Mouse (Mus musculus) cerebellum, adult 2 months (tissue): Measurements from ENCODE around the gene Zfp280b. TPM values are rescaled to one million over a fixed set of nuclear protein-coding genes. Genes with fewer than 3 reads are reported as not detected.

Source experiments
- DNase-seq, 2 experiments: peaks; one replicate each; pipeline ENCODE4 v3.0.0; 2021
- H3K27ac ChIP-seq: fragments of 200-500 bp; 2 replicates; pipeline ENCODE4 v1.5.1; 2012; ENCODE audit warnings: low read length, control low read depth, inconsistent platforms; ENCODE audit not compliant: insufficient read depth
- H3K27me3 ChIP-seq: fragments of 200-500 bp; 2 replicates; pipeline ENCODE4 v1.6.1; 2012; ENCODE audit warnings: inconsistent platforms, mild to moderate bottlenecking, low read length, moderate library complexity; ENCODE audit not compliant: control insufficient read depth, insufficient read depth
- H3K4me1 ChIP-seq: fragments of 200-500 bp; 2 replicates; pipeline ENCODE4 v1.6.1; 2011; ENCODE audit warnings: low read length; ENCODE audit not compliant: control insufficient read depth, insufficient read depth
- H3K4me3 ChIP-seq: fragments of 200-500 bp; replicated peaks from 2 replicates; pipeline ENCODE3; 2011; ENCODE audit warnings: mild to moderate bottlenecking, low read depth, low read length, control low read depth; ENCODE audit not compliant: insufficient read depth
- CTCF ChIP-seq: fragments of 200-500 bp; IDR thresholded peaks from 2 replicates; pipeline ENCODE4 v1.5.1; 2011; ENCODE audit warnings: low read depth, mild to moderate bottlenecking, control low read depth, low read length, moderate library complexity, borderline replicate concordance; ENCODE audit not compliant: insufficient read depth
- POLR2A ChIP-seq: fragments of 200-500 bp; IDR thresholded peaks from 2 replicates; pipeline ENCODE4 v1.6.1; 2011; ENCODE audit warnings: low read length, control low read depth, borderline replicate concordance; ENCODE audit not compliant: insufficient read depth
- WGBS: fragments of 180-500 bp; shearing (Covaris S2); methylation state at CpG from one replicate; pipeline ENCODE4 v1.1.7; 2018; 5-methylcytosine and 5-hydroxymethylcytosine counted together
- polyA plus RNA-seq: library from polyadenylated mRNA; depleted of rRNA; stranded (reverse); fragments of >200 nt; gene quantifications from 2 replicates; pipeline ENCODE4 v1.2.3, GENCODE M21; 2012

Zfp280b gene
- polyA plus RNA-seq, 1 experiment, result 18.1 TPM

DNA sequence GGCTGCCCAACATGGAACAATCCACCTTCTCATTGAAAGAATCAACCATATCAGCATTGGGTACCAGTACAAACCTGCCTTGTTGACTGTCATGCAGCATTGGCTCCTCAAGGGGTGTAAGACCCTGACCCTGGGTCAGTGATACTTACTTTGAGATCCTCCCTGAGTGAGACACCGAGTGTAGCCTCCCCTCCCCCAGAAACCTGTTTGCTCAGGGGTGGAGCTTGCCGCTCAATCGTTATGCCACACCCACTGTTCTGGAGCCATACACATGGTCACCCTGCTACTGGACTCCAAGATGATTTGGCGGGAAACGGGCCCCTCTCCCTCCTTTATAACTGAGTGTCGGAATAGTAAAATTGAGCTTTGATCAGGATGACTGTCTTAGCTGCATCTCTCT lies 8.5 kb upstream of the Zfp280b start:
- H3K27ac ChIP-seq, result no peak overlapping the region
- no peak for DNase-seq
- TF ChIP-seq CTCF (no peak), POLR2A (no peak)
- WGBS, result 93% methylated on average over 6 of the region's 6 CpGs
- no peaks in the 10 kb centered on the region for H3K4me1 ChIP-seq
- no peaks in the 10 kb centered on the region for H3K27me3 ChIP-seq
- H3K4me3 ChIP-seq, result no peak overlapping the region

DNA sequence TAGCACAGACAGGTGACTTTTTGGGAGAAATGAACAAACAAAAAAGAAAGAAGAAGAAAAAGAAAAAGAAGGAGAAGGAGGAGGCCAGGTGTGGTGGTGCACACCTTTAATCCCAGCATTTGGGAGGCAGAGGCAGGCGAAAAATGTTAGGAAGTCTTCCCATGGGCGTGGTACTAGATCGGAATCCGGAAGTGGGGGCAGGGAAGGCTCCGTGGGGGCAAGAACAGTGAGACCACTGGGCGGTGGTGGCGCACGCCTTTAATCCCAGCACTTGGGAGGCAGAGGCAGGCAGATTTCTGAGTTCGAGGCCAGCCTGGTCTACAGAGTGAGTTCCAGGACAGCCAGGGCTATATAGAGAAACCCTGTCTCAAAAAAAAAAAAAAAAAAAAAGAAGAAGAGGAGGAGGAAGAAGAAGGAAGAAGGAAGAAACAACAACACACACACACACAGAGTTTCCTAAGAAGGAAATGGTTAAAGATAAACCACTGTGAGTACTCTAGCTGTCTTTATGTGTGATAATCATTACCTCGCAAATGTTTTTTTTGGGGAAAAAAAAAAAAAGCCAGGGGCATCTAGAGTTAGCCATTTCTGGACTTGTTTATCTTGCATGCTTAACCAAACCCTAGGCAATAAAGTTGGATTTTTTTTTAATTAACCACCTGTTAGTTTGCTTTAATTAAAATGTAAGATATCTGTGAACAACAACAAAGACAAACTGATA lies 6.8 kb upstream of the Zfp280b start:
- WGBS, result 91% methylated on average over 10 of the region's 10 CpGs
- no peak overlapping the region for H3K27ac ChIP-seq
- H3K4me3 ChIP-seq, result no peak overlapping the region
- no peaks in the 10 kb centered on the region for H3K4me1 ChIP-seq
- no peak for TF ChIP-seq CTCF
- H3K27me3 ChIP-seq, result no peaks in the 10 kb centered on the region
- no peak for DNase-seq

DNA sequence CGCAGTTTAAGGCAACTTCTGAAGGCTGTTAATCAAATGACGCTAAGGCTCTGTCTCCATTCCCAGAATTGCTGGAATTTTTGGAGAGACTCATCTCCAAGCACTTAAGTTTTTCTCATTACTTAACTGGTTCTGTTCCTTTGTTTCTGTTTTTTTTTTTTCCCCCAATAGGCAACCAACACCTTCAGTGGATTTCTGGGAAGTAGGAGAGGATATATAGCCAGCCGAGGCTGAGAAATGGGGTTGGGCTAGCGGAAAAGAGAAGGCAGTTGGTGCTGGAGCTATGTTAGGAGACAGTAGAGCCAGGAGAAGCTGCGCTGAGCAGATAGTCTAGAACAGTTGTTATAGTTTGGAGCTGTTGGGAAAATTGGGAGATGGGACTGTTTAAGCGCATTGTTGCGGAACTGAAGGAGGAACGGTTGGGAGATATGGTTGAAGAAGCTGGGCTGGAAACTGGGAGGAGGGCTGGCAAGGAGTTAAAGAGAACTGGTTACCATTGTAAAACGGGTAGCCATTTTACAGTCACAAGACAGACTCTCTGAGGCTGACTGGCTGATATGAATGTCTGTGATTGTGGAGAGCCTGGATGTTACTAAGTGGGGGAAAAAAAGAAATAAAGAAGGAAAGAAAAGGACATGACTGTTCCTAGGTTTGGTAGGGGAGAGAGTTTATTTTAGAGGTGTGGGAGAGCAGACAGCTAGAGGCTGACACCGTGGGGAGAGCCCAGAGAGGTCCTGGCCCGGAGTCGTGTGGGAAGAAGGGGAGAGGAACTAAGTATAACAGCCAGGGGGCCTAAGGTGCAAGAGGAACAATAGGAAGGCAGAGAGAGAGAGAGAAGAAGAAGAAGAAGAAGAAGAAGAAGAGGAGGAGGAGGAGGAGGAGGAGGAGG lies 5.1 kb upstream of the Zfp280b start:
- DNase-seq, result no peak
- TF ChIP-seq CTCF (no peak), POLR2A (no peak)
- WGBS, result 69% methylated on average over 12 of the region's 12 CpGs
- H3K27ac ChIP-seq, result no peak overlapping the region
- no peaks in the 10 kb centered on the region for H3K27me3 ChIP-seq
- H3K4me1 ChIP-seq, result no peaks in the 10 kb centered on the region
- H3K4me3 ChIP-seq, result no peak overlapping the region

DNA sequence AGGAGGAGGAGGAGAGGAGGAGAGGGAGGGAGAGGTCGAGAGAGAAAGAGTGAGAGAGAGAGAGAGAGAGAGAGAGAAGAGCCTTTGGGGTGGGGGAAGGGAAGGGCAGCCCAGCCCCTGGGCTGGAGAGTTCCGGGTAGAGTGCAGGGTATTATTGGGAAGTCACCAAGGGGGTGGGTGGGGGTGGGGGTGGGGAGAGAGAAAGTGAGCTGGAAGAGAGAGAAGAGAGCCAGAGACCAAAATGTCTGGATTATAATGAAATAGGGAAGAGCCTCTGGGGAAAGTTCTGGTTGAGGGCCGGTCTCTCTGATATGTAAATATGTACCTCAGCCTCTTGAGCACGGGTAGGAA lies 4.5 kb upstream of the Zfp280b start:
- TF ChIP-seq CTCF, result no peak
- no peak for TF ChIP-seq POLR2A
- no peaks in the 10 kb centered on the region for H3K27me3 ChIP-seq
- no peak overlapping the region for H3K4me3 ChIP-seq
- H3K27ac ChIP-seq, result no peak overlapping the region
- H3K4me1 ChIP-seq, result no peaks in the 10 kb centered on the region
- 42% methylated on average over 4 of the region's 4 CpGs for WGBS
- no peak for DNase-seq

DNA sequence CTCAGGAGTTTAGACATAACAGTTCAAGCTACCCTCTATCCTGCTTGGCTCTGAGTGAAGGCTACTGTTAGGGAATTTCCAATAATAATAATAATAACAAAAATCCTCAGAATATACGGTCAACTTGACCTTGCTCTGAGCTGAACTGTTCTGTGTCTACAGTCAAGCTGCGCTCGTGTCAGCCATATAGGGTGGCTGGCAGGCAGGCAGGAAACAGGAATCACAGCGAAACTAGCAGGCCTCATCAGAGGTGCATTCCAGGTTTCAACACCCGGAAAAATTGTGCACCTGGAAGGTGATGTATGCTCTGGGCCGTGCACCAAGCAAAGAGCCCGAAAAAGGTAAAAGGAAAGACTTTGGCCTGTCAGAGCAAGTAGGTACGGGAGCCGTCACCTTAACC lies 4.1 kb upstream of the Zfp280b start:
- H3K4me3 ChIP-seq, result no peak overlapping the region
- H3K4me1 ChIP-seq, result no peaks in the 10 kb centered on the region
- 88% methylated on average over 9 of the region's 9 CpGs for WGBS
- no peaks in the 10 kb centered on the region for H3K27me3 ChIP-seq
- TF ChIP-seq POLR2A, result no peak
- no peak for TF ChIP-seq CTCF
- DNase-seq, result no peak
- no peak overlapping the region for H3K27ac ChIP-seq

DNA sequence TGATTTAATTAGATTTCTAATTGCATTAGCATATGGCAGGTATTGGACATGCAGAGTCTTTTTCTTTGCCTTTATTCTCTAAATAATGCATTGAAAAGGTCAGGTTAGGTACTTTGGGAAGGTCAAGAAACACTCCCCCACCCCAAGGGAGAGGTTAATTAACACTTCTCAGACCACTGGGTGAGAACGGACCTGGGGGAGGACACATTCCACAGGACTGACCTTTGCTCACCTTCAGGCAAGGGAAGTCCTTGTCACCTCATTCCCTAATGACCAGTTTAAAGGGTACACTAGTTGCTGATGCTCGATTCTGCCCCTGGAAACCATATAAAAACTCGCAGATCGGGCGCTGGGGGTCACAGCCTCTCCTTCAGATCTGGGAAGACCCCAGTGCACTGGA lies 3.2 kb upstream of the Zfp280b start:
- H3K4me3 ChIP-seq, result no peak overlapping the region
- 79% methylated on average over 5 of the region's 5 CpGs for WGBS
- H3K27ac ChIP-seq, result no peak overlapping the region
- no peaks in the 10 kb centered on the region for H3K27me3 ChIP-seq
- no peak for DNase-seq
- TF ChIP-seq CTCF (no peak), POLR2A (no peak)
- H3K4me1 ChIP-seq, result no peaks in the 10 kb centered on the region

DNA sequence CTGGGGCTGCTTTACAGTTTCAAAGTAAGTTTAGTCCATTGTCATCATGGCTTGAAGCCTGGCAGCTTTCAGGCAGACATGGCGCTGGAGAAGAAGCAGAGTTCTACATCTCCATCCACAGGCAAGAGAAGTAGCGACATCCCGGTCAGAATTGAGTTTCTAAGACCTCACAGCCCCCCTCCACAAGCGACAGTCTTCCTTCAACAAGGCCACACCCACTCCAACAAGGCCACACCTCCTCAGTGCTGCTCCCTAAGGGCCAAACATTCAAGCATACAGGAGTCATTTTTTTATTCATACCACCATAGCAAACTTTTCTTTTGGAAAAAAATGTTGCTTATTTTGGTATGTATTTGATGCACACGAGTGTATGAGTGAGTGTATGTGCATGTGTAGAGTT lies 2.0 kb upstream of the Zfp280b start:
- Histone ChIP-seq H3K27ac (no peak overlapping the region), H3K4me3 (no peak overlapping the region), H3K27me3 (no peaks in the 10 kb centered on the region), H3K4me1 (no peaks in the 10 kb centered on the region)
- TF ChIP-seq CTCF (no peak), POLR2A (no peak)
- 65% methylated on average over 5 of the region's 5 CpGs for WGBS
- no peak for DNase-seq
